ENCODE assay signal across 8 mouse cellular contexts in the genomic region with DNA sequence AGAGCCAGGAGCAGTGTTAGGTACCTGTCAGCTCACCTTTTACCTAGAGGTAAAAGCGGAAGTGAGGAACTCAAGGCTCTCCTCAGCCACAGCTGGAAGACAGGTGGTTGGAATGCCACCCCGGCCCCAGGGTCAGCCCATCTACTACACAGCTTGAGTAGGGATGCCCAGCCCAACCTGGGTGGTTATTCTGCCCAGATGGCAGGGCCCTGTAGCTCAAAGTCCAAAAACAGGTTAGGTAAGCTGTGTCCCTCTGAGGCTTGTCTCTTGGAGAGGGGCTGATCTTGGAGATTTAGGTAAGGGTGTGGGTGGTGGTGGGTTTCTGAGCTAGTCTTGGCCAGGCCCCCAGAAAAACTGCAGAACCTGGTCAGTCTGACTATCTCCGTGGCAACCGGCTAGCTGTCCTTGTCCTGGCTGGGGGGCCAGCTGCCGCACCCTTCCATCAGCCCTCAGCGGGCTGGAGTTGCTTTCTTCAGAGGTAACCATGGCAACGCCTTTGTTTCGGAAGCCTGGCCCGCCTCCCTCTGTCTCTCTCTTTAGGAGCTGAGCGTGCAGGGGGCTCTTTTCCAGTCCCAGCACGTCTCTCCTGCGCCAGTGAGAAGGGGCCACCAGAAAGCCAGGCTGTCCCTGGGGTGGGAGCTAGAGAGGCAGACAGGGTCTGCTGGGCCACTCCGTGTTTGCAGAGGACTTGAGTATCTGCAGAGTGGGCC. TPM values are rescaled to one million over a fixed set of nuclear protein-coding genes. Genes with fewer than 3 reads are reported as not detected.
DNase-seq lines count a peak whose midpoint lies in the region; ATAC-seq and TF ChIP-seq lines count a peak whose summit lies in the region.

No protein-coding gene starts in this region.

- ATAC-seq in kidney, embryonic 14.5 days (ENCODE audit: low FRiP score, low TSS enrichment) = no peak
- no peak for ATAC-seq in embryonic facial prominence, embryonic 14.5 days (ENCODE audit: low read depth)
- ATAC-seq in hindbrain, embryonic 14.5 days (ENCODE audit: low FRiP score) = peak; percentile 42
- no peak for ATAC-seq in lung, embryonic 14.5 days (ENCODE audit: insufficient read depth)

- no peak overlapping the region for H3K4me2 ChIP-seq in kidney, embryonic 14.5 days (replicated peaks; ENCODE audit: low read depth, low read length)
- peak overlapping the region; percentile 26; the same call in 1 of the 2 replicates for H3K4me2 ChIP-seq in embryonic facial prominence, embryonic 14.5 days (ENCODE audit: low read depth, low read length)
- peak overlapping the region; percentile 84 for H3K4me2 ChIP-seq in hindbrain, embryonic 14.5 days (replicated peaks)
- peak overlapping the region; percentile 75 for H3K4me2 ChIP-seq in lung, embryonic 14.5 days

- TF ChIP-seq CTCF in lung, embryonic 14.5 days (IDR thresholded peaks at IDR 0.05; ENCODE audit: low read depth) = no peak

- peak; percentile 30 for DNase-seq in kidney, adult 9 months
- DNase-seq in ZHBTc4 (ENCODE audit: low read depth, low spot score) = peak; percentile 70
- peak; percentile 69 for DNase-seq in embryonic facial prominence, embryonic 14.5 days (ENCODE audit: low spot score)
- DNase-seq in hindbrain, embryonic 14.5 days (ENCODE audit: low spot score) = peak; percentile 73
- peak; percentile 56 for DNase-seq in lung, embryonic 14.5 days
- DNase-seq in retina, postnatal 1 day = peak; percentile 79
- no peak for DNase-seq in adipocyte (ENCODE audit: low spot score)

- H3K27ac ChIP-seq in kidney, embryonic 14.5 days (ENCODE audit: low read depth, low read length) = no peak overlapping the region
- H3K27ac ChIP-seq in embryonic facial prominence, embryonic 14.5 days (replicated peaks; ENCODE audit: low read depth, low read length) = no peak overlapping the region
- H3K27ac ChIP-seq in hindbrain, embryonic 14.5 days = peak overlapping the region; percentile 87
- no peak overlapping the region for H3K27ac ChIP-seq in lung, embryonic 14.5 days (ENCODE audit: low read depth)

- H3K36me3 ChIP-seq in kidney, embryonic 14.5 days (ENCODE audit: control insufficient read depth, insufficient read depth, low read length) = no peaks in the 10 kb centered on the region
- H3K36me3 ChIP-seq in embryonic facial prominence, embryonic 14.5 days (ENCODE audit: control insufficient read depth, insufficient read depth, low read length) = no peaks in the 10 kb centered on the region
- H3K36me3 ChIP-seq in hindbrain, embryonic 14.5 days (replicated peaks; ENCODE audit: control insufficient read depth, insufficient read depth) = no peaks in the 10 kb centered on the region; the same call in 1 of the 2 replicates
- H3K36me3 ChIP-seq in lung, embryonic 14.5 days (ENCODE audit: insufficient read depth) = no peaks in the 10 kb centered on the region

- H3K9me3 ChIP-seq in kidney, embryonic 14.5 days (ENCODE audit: control insufficient read depth, low read length) = no peaks in the 10 kb centered on the region
- H3K9me3 ChIP-seq in embryonic facial prominence, embryonic 14.5 days (ENCODE audit: control insufficient read depth, low read length) = no peaks in the 10 kb centered on the region
- no peaks in the 10 kb centered on the region for H3K9me3 ChIP-seq in hindbrain, embryonic 14.5 days (ENCODE audit: control insufficient read depth, low read length)
- no peaks in the 10 kb centered on the region for H3K9me3 ChIP-seq in lung, embryonic 14.5 days (ENCODE audit: low read depth, low read length)

- peaks cover 16% of the 10 kb centered on the region for H3K4me1 ChIP-seq in kidney, embryonic 14.5 days (ENCODE audit: control insufficient read depth, insufficient read depth, low read length)
- peaks cover 9% of the 10 kb centered on the region; the same call in 1 of the 2 replicates for H3K4me1 ChIP-seq in embryonic facial prominence, embryonic 14.5 days (ENCODE audit: control insufficient read depth, insufficient read depth, low read length)
- peaks cover 42% of the 10 kb centered on the region for H3K4me1 ChIP-seq in hindbrain, embryonic 14.5 days (replicated peaks; ENCODE audit: control insufficient read depth, insufficient read depth, low read length)
- H3K4me1 ChIP-seq in lung, embryonic 14.5 days (ENCODE audit: insufficient read depth) = peaks cover 32% of the 10 kb centered on the region

- 12% methylated on average over 13 of the region's 13 CpGs for WGBS in kidney, embryonic 14.5 days
- WGBS in embryonic facial prominence, embryonic 14.5 days = 6% methylated on average over 13 of the region's 13 CpGs
- 8% methylated on average over 13 of the region's 13 CpGs for WGBS in hindbrain, embryonic 14.5 days
- WGBS in lung, embryonic 14.5 days = 9% methylated on average over 13 of the region's 13 CpGs

- no peaks in the 10 kb centered on the region for H3K27me3 ChIP-seq in kidney, embryonic 14.5 days (ENCODE audit: control insufficient read depth, insufficient read depth, low read length)
- no peaks in the 10 kb centered on the region for H3K27me3 ChIP-seq in embryonic facial prominence, embryonic 14.5 days (replicated peaks; ENCODE audit: control insufficient read depth, insufficient read depth, low read length)
- H3K27me3 ChIP-seq in hindbrain, embryonic 14.5 days (ENCODE audit: control insufficient read depth, insufficient read depth, low read length) = no peaks in the 10 kb centered on the region
- H3K27me3 ChIP-seq in lung, embryonic 14.5 days (ENCODE audit: insufficient read depth, low read length) = no peaks in the 10 kb centered on the region

- no peak overlapping the region; the same call in 1 of the 2 replicates for H3K9ac ChIP-seq in kidney, embryonic 14.5 days (ENCODE audit: low read depth, low read length)
- 0 out of 2 replicates have a peak overlapping the region, but pooled peaks have one; percentile 25 for H3K9ac ChIP-seq in embryonic facial prominence, embryonic 14.5 days (ENCODE audit: low read depth, low read length)
- H3K9ac ChIP-seq in hindbrain, embryonic 14.5 days = peak overlapping the region; percentile 46; the same call in 1 of the 2 replicates
- H3K9ac ChIP-seq in lung, embryonic 14.5 days = no peak overlapping the region

- H3K4me3 ChIP-seq in kidney, embryonic 14.5 days (ENCODE audit: low read length) = no peak overlapping the region
- no peak overlapping the region for H3K4me3 ChIP-seq in embryonic facial prominence, embryonic 14.5 days (ENCODE audit: low read depth, low read length)
- no peak overlapping the region for H3K4me3 ChIP-seq in hindbrain, embryonic 14.5 days (replicated peaks; ENCODE audit: low read length)
- no peak overlapping the region; the same call in 1 of the 2 replicates for H3K4me3 ChIP-seq in lung, embryonic 14.5 days (ENCODE audit: low read depth, low read length)

RNA-seq across cellular contexts. Expression of gene Osbpl2, which starts 1.5 kb away (rescaled TPM):
- 18.4 and 34.4 TPM in 2 replicates for polyA plus RNA-seq in kidney, embryonic 14.5 days (2014; fragmentation: Nextera tagmentation; extraction: Ambion mirVana)
- 37.4 and 41.5 TPM in 2 replicates for polyA plus RNA-seq in embryonic facial prominence, embryonic 14.5 days (2014; fragmentation: Nextera tagmentation; extraction: Ambion mirVana)
- 73.1 and 79.2 TPM in 2 replicates for polyA plus RNA-seq in hindbrain, embryonic 14.5 days (2014; fragmentation: Nextera tagmentation; extraction: Ambion mirVana)
- 30.9 and 31.1 TPM in 2 replicates for polyA plus RNA-seq in lung, embryonic 14.5 days (2014; fragmentation: Nextera tagmentation; extraction: Ambion mirVana)

RNA-seq across cellular contexts. Expression of gene Hrh3, which starts 13.4 kb away (rescaled TPM):
- polyA plus RNA-seq in kidney, embryonic 14.5 days (2014; fragmentation: Nextera tagmentation; extraction: Ambion mirVana) = not detected in 2 replicates
- 0.11 and 0.14 TPM in 2 replicates for polyA plus RNA-seq in embryonic facial prominence, embryonic 14.5 days (2014; fragmentation: Nextera tagmentation; extraction: Ambion mirVana)
- 1.4 and 1.7 TPM in 2 replicates for polyA plus RNA-seq in hindbrain, embryonic 14.5 days (2014; fragmentation: Nextera tagmentation; extraction: Ambion mirVana)
- polyA plus RNA-seq in lung, embryonic 14.5 days (2014; fragmentation: Nextera tagmentation; extraction: Ambion mirVana) = not detected in 2 replicates

RNA-seq across cellular contexts. Expression of gene Mtg2, which starts 47.3 kb away (rescaled TPM):
- 24.6 and 28.6 TPM in 2 replicates for polyA plus RNA-seq in kidney, embryonic 14.5 days (2014; fragmentation: Nextera tagmentation; extraction: Ambion mirVana)
- 19.8 and 24.5 TPM in 2 replicates for polyA plus RNA-seq in embryonic facial prominence, embryonic 14.5 days (2014; fragmentation: Nextera tagmentation; extraction: Ambion mirVana)
- polyA plus RNA-seq in hindbrain, embryonic 14.5 days (2014; fragmentation: Nextera tagmentation; extraction: Ambion mirVana) = 29.4 and 30.2 TPM in 2 replicates
- 23.4 and 25.3 TPM in 2 replicates for polyA plus RNA-seq in lung, embryonic 14.5 days (2014; fragmentation: Nextera tagmentation; extraction: Ambion mirVana)

RNA-seq across cellular contexts. Expression of gene Adrm1, which starts 53.6 kb away (rescaled TPM):
- polyA plus RNA-seq in kidney, embryonic 14.5 days (2014; fragmentation: Nextera tagmentation; extraction: Ambion mirVana) = 159 and 160 TPM in 2 replicates
- 130 and 142 TPM in 2 replicates for polyA plus RNA-seq in embryonic facial prominence, embryonic 14.5 days (2014; fragmentation: Nextera tagmentation; extraction: Ambion mirVana)
- 148 and 149 TPM in 2 replicates for polyA plus RNA-seq in hindbrain, embryonic 14.5 days (2014; fragmentation: Nextera tagmentation; extraction: Ambion mirVana)
- polyA plus RNA-seq in lung, embryonic 14.5 days (2014; fragmentation: Nextera tagmentation; extraction: Ambion mirVana) = 160 and 163 TPM in 2 replicates

Comparison
In these comparisons a context has a peak if more than half of its experiments do, and no peak if none do; other contexts are left out.
1. H3K9ac ChIP-seq: peak in embryonic facial prominence, embryonic 14.5 days (single experiment) and hindbrain, embryonic 14.5 days (single experiment); none in kidney, embryonic 14.5 days (single experiment) and lung, embryonic 14.5 days (single experiment).